Mouse (Mus musculus) C2C12 (cell line): ENCODE measurements at regions not wholly inside any gene's neighbourhood (a gene's known extent, or its start where the extent isn't known, plus 50 kb on each side); places are given as distances from the start of the nearest gene placed in this dataset.

ENCODE experiments used
- CEBPB ChIP-seq: IDR thresholded peaks from one replicate; pipeline ENCODE4 v1.6.1; 2011; ENCODE audit warnings: low read depth, mild to moderate bottlenecking, control low read depth, moderate library complexity
- CTCF ChIP-seq: IDR thresholded peaks from one replicate; pipeline ENCODE4 v1.5.1; 2011; ENCODE audit not compliant: control insufficient read depth, insufficient read depth, insufficient read length
- FOSL1 ChIP-seq: IDR thresholded peaks from one replicate; pipeline ENCODE4 v1.8.0; 2011; ENCODE audit warnings: mild to moderate bottlenecking, low read length; ENCODE audit not compliant: poor library complexity, insufficient read depth, severe bottlenecking
- MAX ChIP-seq: IDR thresholded peaks from one replicate; pipeline ENCODE4 v1.6.1; 2011; ENCODE audit warnings: mild to moderate bottlenecking, control low read depth
- MYOD1 ChIP-seq: IDR thresholded peaks from one replicate; pipeline ENCODE4 v1.6.1; 2011; ENCODE audit warnings: low read depth; ENCODE audit not compliant: control insufficient read depth, insufficient read length
- MYOG ChIP-seq: IDR thresholded peaks from one replicate; pipeline ENCODE4 v1.6.1; 2011; ENCODE audit not compliant: control insufficient read depth, insufficient read length; ENCODE audit errors: extremely low read depth
- USF1 ChIP-seq: IDR thresholded peaks from one replicate; pipeline ENCODE4 v1.6.1; 2011; ENCODE audit warnings: low read depth, mild to moderate bottlenecking, control low read depth, moderate library complexity

DNA sequence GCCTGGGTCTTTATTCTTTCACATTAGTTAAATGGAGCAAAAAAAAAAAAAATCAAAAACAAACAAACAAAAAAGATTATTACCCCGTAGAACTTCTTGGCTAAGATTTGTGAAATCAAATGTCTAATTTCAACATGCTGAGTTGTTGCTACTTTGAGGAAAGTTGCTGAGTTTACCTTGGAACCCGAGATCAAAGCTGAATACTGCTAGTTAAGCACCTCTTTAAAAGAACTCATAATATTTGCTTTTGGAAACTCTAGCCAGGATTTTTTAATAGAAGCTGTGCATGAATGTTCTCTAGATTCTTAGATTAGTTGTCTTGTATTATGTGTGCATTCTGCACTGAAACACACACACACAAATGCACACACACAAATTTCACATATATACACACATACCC, 385.4 kb upstream of the Adamts9 start:
- no peak for TF ChIP-seq USF1
- TF ChIP-seq CTCF: no peak
- no peak for TF ChIP-seq FOSL1
- TF ChIP-seq MAX: no peak
- no peak for TF ChIP-seq CEBPB
- TF ChIP-seq MYOD1: no peak
- TF ChIP-seq MYOG: no peak
